Mouse (Mus musculus): ENCODE measurements around the gene Gpank1.

GRCm38 (mm10) chr17:35131038-35131437, 9.8 kb downstream of the Gpank1 start:
- TF ChIP-seq POLR2A (IDR thresholded peaks at IDR 0.05; ENCODE audit: borderline replicate concordance, low read depth, low read length) = no peak
- TF ChIP-seq CTCF (IDR thresholded peaks at IDR 0.05; ENCODE audit: low read depth, low read length) = no peak
